Mouse (Mus musculus): ENCODE data around the gene Prkcb. TPM values are rescaled to one million over a fixed set of nuclear protein-coding genes. Genes with fewer than 3 reads are reported as not detected.
A peak's percentile ranks its signal among the peaks of the same experiment; 100 is the strongest.

The Prkcb gene
- polyA plus RNA-seq, 1 experiment: 0.83 TPM

GRCm38 (mm10) chr7:122643676-122644075 lies 355.1 kb downstream of the Prkcb start:
- peaks cover 10% of the 10 kb centered on the region for H3K9me3 ChIP-seq
- no peaks in the 10 kb centered on the region for H3K4me1 ChIP-seq
- TF ChIP-seq FLI1 (IDR thresholded peaks at IDR 0.05; ENCODE audit: low read length): no peak
- TF ChIP-seq GATA1 (IDR thresholded peaks at IDR 0.05; ENCODE audit: borderline replicate concordance, low read length): no peak
- H3K4me3 ChIP-seq (replicated peaks): no peak overlapping the region
- H3K36me3 ChIP-seq (replicated peaks; ENCODE audit: low read length): no peaks in the 10 kb centered on the region
- peaks cover 10% of the 10 kb centered on the region for H3K27me3 ChIP-seq (replicated peaks)

GRCm38 (mm10) chr7:122649306-122649705 lies 360.8 kb downstream of the Prkcb start:
- Histone ChIP-seq H3K4me3 (replicated peaks) (no peak overlapping the region), H3K36me3 (replicated peaks; ENCODE audit: low read length) (no peaks in the 10 kb centered on the region), H3K27me3 (replicated peaks) (peaks cover 9% of the 10 kb centered on the region), H3K4me1 (no peaks in the 10 kb centered on the region), H3K9me3 (no peaks in the 10 kb centered on the region)
- TF ChIP-seq GATA1 (IDR thresholded peaks at IDR 0.05; ENCODE audit: borderline replicate concordance, low read length) (no peak), FLI1 (IDR thresholded peaks at IDR 0.05; ENCODE audit: low read length) (no peak)

GRCm38 (mm10) chr7:122652523-122652922 lies 364.0 kb downstream of the Prkcb start:
- no peak for TF ChIP-seq FLI1 (IDR thresholded peaks at IDR 0.05; ENCODE audit: low read length)
- no peak for TF ChIP-seq GATA1 (IDR thresholded peaks at IDR 0.05; ENCODE audit: borderline replicate concordance, low read length)
- Histone ChIP-seq H3K4me3 (replicated peaks) (no peak overlapping the region), H3K9me3 (no peaks in the 10 kb centered on the region), H3K36me3 (replicated peaks; ENCODE audit: low read length) (no peaks in the 10 kb centered on the region), H3K4me1 (no peaks in the 10 kb centered on the region), H3K27me3 (replicated peaks) (peaks cover 8% of the 10 kb centered on the region)

GRCm38 (mm10) chr7:122656671-122657070 lies 368.1 kb downstream of the Prkcb start:
- H3K4me1 ChIP-seq: no peaks in the 10 kb centered on the region
- TF ChIP-seq FLI1 (IDR thresholded peaks at IDR 0.05; ENCODE audit: low read length) (no peak), GATA1 (IDR thresholded peaks at IDR 0.05; ENCODE audit: borderline replicate concordance, low read length) (no peak)
- H3K4me3 ChIP-seq (replicated peaks): no peak overlapping the region
- peaks cover 2% of the 10 kb centered on the region for H3K27me3 ChIP-seq (replicated peaks)
- no peaks in the 10 kb centered on the region for H3K36me3 ChIP-seq (replicated peaks; ENCODE audit: low read length)
- H3K9me3 ChIP-seq: no peaks in the 10 kb centered on the region

GRCm38 (mm10) chr7:122657423-122658126 lies 369.0 kb downstream of the Prkcb start:
- peaks cover 2% of the 10 kb centered on the region for H3K27me3 ChIP-seq (replicated peaks)
- H3K4me3 ChIP-seq (replicated peaks): no peak overlapping the region
- no peaks in the 10 kb centered on the region for H3K36me3 ChIP-seq (replicated peaks; ENCODE audit: low read length)

GRCm38 (mm10) chr7:122665311-122666049 lies 376.9 kb downstream of the Prkcb start:
- H3K4me1 ChIP-seq: peaks cover 1% of the 10 kb centered on the region
- peaks cover 4% of the 10 kb centered on the region for H3K27me3 ChIP-seq (replicated peaks)
- no peaks in the 10 kb centered on the region for H3K9me3 ChIP-seq
- no peaks in the 10 kb centered on the region for H3K36me3 ChIP-seq (replicated peaks; ENCODE audit: low read length)
- TF ChIP-seq FLI1 (IDR thresholded peaks at IDR 0.05; ENCODE audit: low read length) (no peak), GATA1 (IDR thresholded peaks at IDR 0.05; ENCODE audit: borderline replicate concordance, low read length) (no peak)
- no peak overlapping the region for H3K4me3 ChIP-seq (replicated peaks)

More at GRCm38 (mm10) chr7:122657423-122658126, 369.0 kb downstream of the Prkcb start:
- no peak for TF ChIP-seq FLI1 (IDR thresholded peaks at IDR 0.05; ENCODE audit: low read length)
- TF ChIP-seq GATA1 (IDR thresholded peaks at IDR 0.05; ENCODE audit: borderline replicate concordance, low read length): no peak
- no peaks in the 10 kb centered on the region for H3K9me3 ChIP-seq
- H3K4me1 ChIP-seq: no peaks in the 10 kb centered on the region

- Histone ChIP-seq H3K4me1 (peaks cover 10% of the 10 kb centered on the region), H3K36me3 (replicated peaks; ENCODE audit: low read length) (no peaks in the 10 kb centered on the region), H3K27me3 (replicated peaks) (peaks cover 19% of the 10 kb centered on the region), H3K4me3 (replicated peaks) (no peak overlapping the region), H3K9me3 (no peaks in the 10 kb centered on the region)
- TF ChIP-seq FLI1 (IDR thresholded peaks at IDR 0.05; ENCODE audit: low read length) (no peak), GATA1 (IDR thresholded peaks at IDR 0.05; ENCODE audit: borderline replicate concordance, low read length) (no peak)
Measured at GRCm38 (mm10) chr7:122667903-122668302, 379.4 kb downstream of the Prkcb start.

- H3K9me3 ChIP-seq: no peaks in the 10 kb centered on the region
- H3K4me1 ChIP-seq: peaks cover 10% of the 10 kb centered on the region
- TF ChIP-seq GATA1 (IDR thresholded peaks at IDR 0.05; ENCODE audit: borderline replicate concordance, low read length): no peak
- no peak for TF ChIP-seq FLI1 (IDR thresholded peaks at IDR 0.05; ENCODE audit: low read length)
- H3K36me3 ChIP-seq (replicated peaks; ENCODE audit: low read length): no peaks in the 10 kb centered on the region
- H3K4me3 ChIP-seq (replicated peaks): peak within 1 kb of the TSS; percentile 75
- H3K27me3 ChIP-seq (replicated peaks): peaks cover 19% of the 10 kb centered on the region
Measured at GRCm38 (mm10) chr7:122670442-122670872, 381.9 kb downstream of the Prkcb start, which contains the start of gene Cacng3. TSS of gene Cacng3 (plus strand) at chr7:122670492.

- TF ChIP-seq FLI1 (IDR thresholded peaks at IDR 0.05; ENCODE audit: low read length): no peak
- no peak for TF ChIP-seq GATA1 (IDR thresholded peaks at IDR 0.05; ENCODE audit: borderline replicate concordance, low read length)
- H3K36me3 ChIP-seq (replicated peaks; ENCODE audit: low read length): no peaks in the 10 kb centered on the region
- H3K27me3 ChIP-seq (replicated peaks): peaks cover 19% of the 10 kb centered on the region
Measured at GRCm38 (mm10) chr7:122670873-122671641, 382.5 kb downstream of the Prkcb start.

More at GRCm38 (mm10) chr7:122670873-122671641, 382.5 kb downstream of the Prkcb start:
- Histone ChIP-seq H3K4me1 (peaks cover 10% of the 10 kb centered on the region), H3K9me3 (no peaks in the 10 kb centered on the region), H3K4me3 (replicated peaks) (peak overlapping the region; percentile 75)

All from megakaryocyte, embryonic 14.5 days (primary cell).